In genomic region chr13:8933499-8933898, GRCm38 (mm10) we compare ENCODE assay signal across 23 mouse cellular contexts. TPM values are rescaled to one million over a fixed set of nuclear protein-coding genes. Genes with fewer than 3 reads are reported as not detected.
"Had no signal": no experiment of that assay in that cellular context is flagged by ENCODE, and none has a peak within 500 bp of the region (broad histone marks: within the 10 kb centered on the region; RNA-seq: fewer than 3 reads in every experiment).

No protein-coding gene starts in this region.

- DNase-seq: kidney, adult 11 months; kidney, adult 9 months; kidney, postnatal 36 days; lung, adult 18-20 months; midbrain, embryonic 14.5 days; right cerebral cortex, postnatal 4 days; thymus, postnatal 36 days had no signal

- H3K9me3 ChIP-seq: limb, embryonic 15.5 days; midbrain, embryonic 10.5 days; neural tube, embryonic 15.5 days had no signal

- H3K4me3 ChIP-seq: layer of hippocampus, adult 2 months; limb, embryonic 15.5 days; midbrain, embryonic 10.5 days; myocyte; neural tube, embryonic 15.5 days had no signal

- H3K4me1 ChIP-seq: limb, embryonic 15.5 days; midbrain, embryonic 10.5 days; neural tube, embryonic 15.5 days had no signal

- H3K27ac ChIP-seq: kidney, postnatal 0 days; layer of hippocampus, adult 2 months; limb, embryonic 15.5 days; midbrain, embryonic 10.5 days; neural tube, embryonic 15.5 days had no signal

- H3K9ac ChIP-seq: limb, embryonic 15.5 days; neural tube, embryonic 15.5 days had no signal

- H3K36me3 ChIP-seq: limb, embryonic 15.5 days; midbrain, embryonic 10.5 days; neural tube, embryonic 15.5 days had no signal

- H3K4me2 ChIP-seq: limb, embryonic 15.5 days; neural tube, embryonic 15.5 days had no signal

- H3K27me3 ChIP-seq: limb, embryonic 15.5 days; neural tube, embryonic 15.5 days had no signal

RNA-seq across cellular contexts. Expression of gene Gm9745, which starts 14.5 kb away (rescaled TPM):
- total RNA-seq: layer of hippocampus, adult 2 months; layer of hippocampus, postnatal 14 days; left cerebral cortex, adult 18-20 months; left cerebral cortex, postnatal 14 days had no signal
- polyA plus RNA-seq: intestine, embryonic 14.5 days; kidney, postnatal 0 days; limb, embryonic 11.5 days; limb, embryonic 15.5 days; lung, embryonic 16.5 days; midbrain, embryonic 10.5 days; midbrain, embryonic 14.5 days; neural tube, embryonic 11.5 days; neural tube, embryonic 15.5 days; spleen, adult 2 months; stomach, embryonic 16.5 days; thymus, postnatal 0 days had no signal

RNA-seq across cellular contexts. Expression of gene Idi2, which starts 19.2 kb away (rescaled TPM):
- total RNA-seq: layer of hippocampus, adult 2 months; layer of hippocampus, postnatal 14 days; left cerebral cortex, adult 18-20 months; left cerebral cortex, postnatal 14 days had no signal
- polyA plus RNA-seq: intestine, embryonic 14.5 days; kidney, postnatal 0 days; neural tube, embryonic 11.5 days; neural tube, embryonic 15.5 days; spleen, adult 2 months; stomach, embryonic 16.5 days had no signal
